Mouse (Mus musculus) kidney, adult 2 months (tissue): ENCODE results near the gene Nr6a1.

Experiments used
- CTCF ChIP-seq: fragments of 200-500 bp; conservative IDR thresholded peaks from 2 replicates; pipeline ENCODE4 v1.5.1; 2011; ENCODE audit warnings: low read depth, mild to moderate bottlenecking, control low read depth, low read length, moderate library complexity, mixed read lengths; ENCODE audit not compliant: insufficient read depth, insufficient read length
- POLR2A ChIP-seq: fragments of 200-500 bp; IDR thresholded peaks from one replicate; pipeline ENCODE4 v1.6.1; 2011; ENCODE audit warnings: low read depth, low read length, control low read depth

DNA sequence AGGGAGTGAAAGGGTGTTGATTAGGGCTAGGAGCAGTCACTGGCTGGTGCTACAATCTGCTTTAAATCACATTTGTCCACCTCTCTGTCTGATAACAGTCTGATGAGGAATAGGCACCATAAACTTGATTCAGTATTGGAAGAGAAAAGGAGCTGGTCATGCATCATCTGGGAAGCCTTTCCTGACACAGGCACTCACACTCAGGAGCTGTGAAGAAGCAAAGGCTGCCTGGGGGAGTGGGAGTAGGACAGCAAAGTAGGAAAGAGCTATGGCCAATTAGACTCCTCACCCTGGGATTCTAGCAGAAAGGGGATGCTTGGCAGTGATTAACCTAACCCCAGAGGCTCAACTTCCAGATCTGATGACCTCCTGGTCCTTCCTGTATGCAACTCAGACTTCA, 191.7 kb downstream of the Nr6a1 start:
- TF ChIP-seq POLR2A (no peak), CTCF (no peak)
